Mouse (Mus musculus) ES-E14 (cell line): ENCODE measurements around the gene Rcan1.

Experiments used
- CHD2 ChIP-seq: IDR thresholded peaks from 2 replicates; pipeline ENCODE4 v1.6.1; 2014; ENCODE audit warnings: mild to moderate bottlenecking, low read depth, low read length, inconsistent platforms
- HCFC1 ChIP-seq: IDR thresholded peaks from 2 replicates; pipeline ENCODE4 v1.6.1; 2012; ENCODE audit warnings: low read length, inconsistent platforms, borderline replicate concordance; ENCODE audit not compliant: insufficient read depth
- MAFK ChIP-seq: IDR thresholded peaks from 2 replicates; pipeline ENCODE4 v1.6.1; 2014; ENCODE audit warnings: mild to moderate bottlenecking, low read depth, low read length, inconsistent platforms; ENCODE audit not compliant: insufficient read depth
- ZNF384 ChIP-seq: IDR thresholded peaks from 2 replicates; pipeline ENCODE4 v1.6.1; 2012; ENCODE audit warnings: low read depth, low read length, inconsistent platforms

DNA sequence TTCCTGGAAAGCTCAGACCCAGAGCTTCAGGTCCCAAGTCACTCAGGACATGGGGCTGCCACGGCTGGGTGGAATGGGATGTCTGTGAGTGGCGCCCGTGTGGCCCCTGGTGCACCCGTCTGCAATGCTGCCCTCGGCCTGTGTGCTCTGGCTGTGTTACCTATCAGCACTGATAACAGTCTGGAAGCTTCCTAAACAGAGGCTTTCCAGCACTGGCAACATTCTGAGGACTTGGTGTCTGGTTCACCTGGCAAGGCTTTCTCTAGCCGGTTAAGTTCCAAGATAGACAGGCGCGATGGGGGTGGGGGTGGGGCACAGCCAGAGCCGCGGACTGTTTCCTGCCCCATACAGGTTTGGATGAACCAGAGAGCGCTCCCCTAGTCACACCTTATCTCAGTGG lies 114.7 kb downstream of the Rcan1 start:
- TF ChIP-seq MAFK: no peak
- no peak for TF ChIP-seq CHD2
- TF ChIP-seq ZNF384: no peak
- TF ChIP-seq HCFC1: no peak
